ENCODE assay signal across 8 mouse cellular contexts in the genomic region with DNA sequence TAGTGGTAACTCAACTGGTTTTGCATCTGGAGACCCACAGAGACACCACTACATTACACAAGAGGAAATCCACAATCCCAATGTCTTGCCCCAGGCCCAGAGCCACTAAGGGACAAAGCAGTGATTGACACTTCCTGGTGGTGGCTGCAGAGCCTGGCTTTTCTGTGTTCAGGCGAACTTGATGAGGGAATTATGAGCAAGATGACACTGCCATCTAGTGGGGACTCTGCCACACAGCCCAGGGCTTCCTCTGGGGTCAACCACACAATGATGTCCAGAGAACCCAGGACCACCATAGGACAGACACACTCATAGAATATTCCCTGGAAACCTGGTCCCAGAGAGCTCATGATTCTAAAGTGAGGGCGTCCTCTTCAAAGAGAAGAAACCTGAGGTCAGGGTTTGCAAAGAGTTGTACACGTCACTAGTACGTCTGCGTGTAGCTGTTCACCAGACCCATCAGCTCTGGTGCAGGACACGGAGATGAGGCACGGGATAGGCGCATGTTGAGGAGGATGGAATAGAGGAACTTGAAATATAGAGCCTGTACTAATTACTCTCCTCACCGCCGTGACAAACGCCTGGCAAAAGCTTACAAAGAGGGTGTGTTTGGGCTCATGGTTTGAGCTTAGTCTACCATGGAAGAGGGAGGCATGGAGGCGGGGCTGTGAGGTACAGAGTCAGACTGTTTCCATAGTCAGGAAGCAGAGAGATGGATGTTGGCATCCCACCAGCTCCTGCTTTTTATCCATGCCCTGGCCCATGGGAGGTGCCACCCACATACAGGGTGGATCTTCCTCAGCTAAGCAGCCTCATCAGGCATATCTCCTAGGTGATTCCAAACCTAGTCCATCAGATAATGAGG. TPM values are rescaled to one million over a fixed set of nuclear protein-coding genes. Genes with fewer than 3 reads are reported as not detected.
DNase-seq lines count a peak whose midpoint lies in the region; ATAC-seq and TF ChIP-seq lines count a peak whose summit lies in the region.

No protein-coding gene starts in this region.

- peak; percentile 79; the same call in 1 of the 2 replicates for TF ChIP-seq EP300 in heart, adult 2 months (IDR thresholded peaks at IDR 0.05; ENCODE audit: insufficient read depth, low read depth, low read length)
- no peak for TF ChIP-seq EP300 in stomach, postnatal 0 days (optimal IDR thresholded peaks at IDR 0.05)

- peaks cover 14% of the 10 kb centered on the region for H3K4me1 ChIP-seq in embryonic facial prominence, embryonic 10.5 days
- H3K4me1 ChIP-seq in heart, adult 2 months (ENCODE audit: control insufficient read depth, insufficient read depth, low read length): 0 out of 2 replicates have a peak, but pooled peaks cover under 1% of the 10 kb centered on the region
- peaks cover 3% of the 10 kb centered on the region; the same call in 1 of the 2 replicates for H3K4me1 ChIP-seq in limb, embryonic 11.5 days (ENCODE audit: control insufficient read depth, insufficient read depth, low read length)
- H3K4me1 ChIP-seq in neural tube, embryonic 11.5 days (ENCODE audit: control insufficient read depth, insufficient read depth, low read length): no peaks in the 10 kb centered on the region; the same call in 1 of the 2 replicates
- H3K4me1 ChIP-seq in stomach, postnatal 0 days (replicated peaks; ENCODE audit: control insufficient read depth, insufficient read depth): no peaks in the 10 kb centered on the region

- H3K9ac ChIP-seq in heart, adult 2 months (ENCODE audit: low read depth, low read length): no peak overlapping the region
- no peak overlapping the region for H3K9ac ChIP-seq in limb, embryonic 11.5 days (ENCODE audit: low read length)
- no peak overlapping the region for H3K9ac ChIP-seq in neural tube, embryonic 11.5 days (ENCODE audit: low read length)
- H3K9ac ChIP-seq in stomach, postnatal 0 days (ENCODE audit: low read length): no peak overlapping the region

- no peaks in the 10 kb centered on the region for H3K27me3 ChIP-seq in embryonic facial prominence, embryonic 10.5 days (replicated peaks; ENCODE audit: low read depth, poor library complexity, severe bottlenecking)
- no peaks in the 10 kb centered on the region for H3K27me3 ChIP-seq in heart, adult 2 months (ENCODE audit: control insufficient read depth, insufficient read depth, low read length)
- H3K27me3 ChIP-seq in limb, embryonic 11.5 days (ENCODE audit: control insufficient read depth, insufficient read depth, low read length): no peaks in the 10 kb centered on the region
- no peaks in the 10 kb centered on the region for H3K27me3 ChIP-seq in neural tube, embryonic 11.5 days (ENCODE audit: control insufficient read depth, insufficient read depth, low read length)
- H3K27me3 ChIP-seq in stomach, postnatal 0 days (ENCODE audit: control insufficient read depth, insufficient read depth, low read length): no peaks in the 10 kb centered on the region

- TF ChIP-seq CTCF in heart, adult 2 months (IDR thresholded peaks at IDR 0.05): peak; percentile 95
- TF ChIP-seq CTCF in stomach, postnatal 0 days (IDR thresholded peaks at IDR 0.05; ENCODE audit: low read depth): peak; percentile 94

- H3K4me3 ChIP-seq in embryonic facial prominence, embryonic 10.5 days: no peak overlapping the region
- H3K4me3 ChIP-seq in heart, adult 2 months: no peak overlapping the region
- H3K4me3 ChIP-seq in limb, embryonic 11.5 days (ENCODE audit: low read depth, low read length): no peak overlapping the region
- H3K4me3 ChIP-seq in neural tube, embryonic 11.5 days (ENCODE audit: low read depth, low read length): no peak overlapping the region
- H3K4me3 ChIP-seq in stomach, postnatal 0 days (ENCODE audit: low read depth, low read length): no peak overlapping the region

- no peak for TF ChIP-seq POLR2A in heart, adult 2 months (IDR thresholded peaks at IDR 0.05; ENCODE audit: insufficient read depth, low read depth, low read length)

- peak; percentile 82 for DNase-seq in 3T3-L1 (ENCODE audit: low read depth, low spot score)
- DNase-seq in adrenal gland, postnatal 14 days: peak; percentile 82
- DNase-seq in embryonic facial prominence, embryonic 10.5 days (ENCODE audit: low spot score): peak; percentile 81
- peak; percentile 60 to 69 for DNase-seq in heart, adult 2 months
- peak; percentile 52 to 74 for DNase-seq in kidney, adult 8-10 months
- peak; percentile 88 for DNase-seq in limb, embryonic 11.5 days (ENCODE audit: low spot score)
- DNase-seq in neural tube, embryonic 11.5 days (ENCODE audit: low spot score): peak; percentile 84
- DNase-seq in stomach, postnatal 0 days (ENCODE audit: low spot score): peak; percentile 74

- whole genome bisulfite sequencing in embryonic facial prominence, embryonic 10.5 days: 60% methylated on average over 12 of the region's 12 CpGs
- 55% methylated on average over 12 of the region's 12 CpGs for WGBS in heart, adult 2 months
- 63% methylated on average over 12 of the region's 12 CpGs for WGBS in limb, embryonic 11.5 days
- 58% methylated on average over 12 of the region's 12 CpGs for WGBS in neural tube, embryonic 11.5 days
- WGBS in stomach, postnatal 0 days: 51% methylated on average over 12 of the region's 12 CpGs

- no peak overlapping the region for H3K27ac ChIP-seq in embryonic facial prominence, embryonic 10.5 days (replicated peaks)
- H3K27ac ChIP-seq in heart, adult 2 months: no peak overlapping the region
- H3K27ac ChIP-seq in limb, embryonic 11.5 days (replicated peaks; ENCODE audit: low read depth, low read length): no peak overlapping the region
- no peak overlapping the region for H3K27ac ChIP-seq in neural tube, embryonic 11.5 days (ENCODE audit: low read depth, low read length)
- H3K27ac ChIP-seq in stomach, postnatal 0 days (replicated peaks): no peak overlapping the region

- H3K4me2 ChIP-seq in limb, embryonic 11.5 days (ENCODE audit: low read depth, severe bottlenecking): no peak overlapping the region
- H3K4me2 ChIP-seq in neural tube, embryonic 11.5 days (ENCODE audit: low read depth): no peak overlapping the region
- no peak overlapping the region for H3K4me2 ChIP-seq in stomach, postnatal 0 days (replicated peaks; ENCODE audit: low read depth)

- intact Hi-C loops in heart, adult 2 months (cut with DNase I): loop anchor here (1.0 kb wide), 3 partner anchors 126 to 357 kb away; no protein-coding TSS in a partner anchor

- no peaks in the 10 kb centered on the region for H3K79me2 ChIP-seq in heart, adult 2 months (replicated peaks; ENCODE audit: control insufficient read depth, insufficient read depth, low read length)

- H3K9me3 ChIP-seq in embryonic facial prominence, embryonic 10.5 days: 0 out of 2 replicates have a peak, but pooled peaks cover 3% of the 10 kb centered on the region
- H3K9me3 ChIP-seq in limb, embryonic 11.5 days (ENCODE audit: control insufficient read depth, low read length): no peaks in the 10 kb centered on the region
- no peaks in the 10 kb centered on the region for H3K9me3 ChIP-seq in neural tube, embryonic 11.5 days (ENCODE audit: control insufficient read depth, low read length)
- no peaks in the 10 kb centered on the region for H3K9me3 ChIP-seq in stomach, postnatal 0 days (ENCODE audit: control insufficient read depth, low read length)

- no peaks in the 10 kb centered on the region for H3K36me3 ChIP-seq in embryonic facial prominence, embryonic 10.5 days (replicated peaks)
- H3K36me3 ChIP-seq in heart, adult 2 months (ENCODE audit: control insufficient read depth, insufficient read depth, low read length): no peaks in the 10 kb centered on the region
- no peaks in the 10 kb centered on the region for H3K36me3 ChIP-seq in limb, embryonic 11.5 days (ENCODE audit: control insufficient read depth, insufficient read depth, low read length)
- H3K36me3 ChIP-seq in neural tube, embryonic 11.5 days (ENCODE audit: control insufficient read depth, insufficient read depth, low read length): no peaks in the 10 kb centered on the region
- H3K36me3 ChIP-seq in stomach, postnatal 0 days (ENCODE audit: control insufficient read depth, insufficient read depth, low read length): no peaks in the 10 kb centered on the region

- ATAC-seq in limb, embryonic 11.5 days (ENCODE audit: insufficient number of reproducible peaks, low FRiP score, low TSS enrichment, low read depth): no peak
- peak; percentile 75 for ATAC-seq in neural tube, embryonic 11.5 days (ENCODE audit: insufficient read depth, low FRiP score, low TSS enrichment)
- peak; percentile 44 for ATAC-seq in stomach, postnatal 0 days (ENCODE audit: low FRiP score, low TSS enrichment)

RNA-seq across cellular contexts. Expression of gene Lyzl4, which starts 36.2 kb away (rescaled TPM):
- not detected in 2 replicates for total RNA-seq in adrenal gland, postnatal 14 days (2021)
- not detected in 2 replicates for polyA plus RNA-seq in embryonic facial prominence, embryonic 10.5 days (2016; fragmentation: Nextera tagmentation; extraction: Ambion mirVana)
- total RNA-seq in heart, adult 2 months (2021): not detected
- 0.12 and 0.88 TPM in 2 replicates for polyA plus RNA-seq in heart, adult 2 months (2012; rRNA removed)
- not detected in 2 replicates for polyA plus RNA-seq in limb, embryonic 11.5 days (2014; fragmentation: Nextera tagmentation; extraction: Ambion mirVana)
- polyA plus RNA-seq in neural tube, embryonic 11.5 days (2014; fragmentation: Nextera tagmentation; extraction: Ambion mirVana): not detected in 2 replicates
- 0.15 and 0.21 TPM in 2 replicates for polyA plus RNA-seq in stomach, postnatal 0 days (2015; fragmentation: Nextera tagmentation; extraction: Ambion mirVana)

RNA-seq across cellular contexts. Expression of gene Vipr1, which starts 36.9 kb away (rescaled TPM):
- 2.7 and 3.7 TPM in 2 replicates for total RNA-seq in adrenal gland, postnatal 14 days (2021)
- 0.16 and 0.33 TPM in 2 replicates for polyA plus RNA-seq in embryonic facial prominence, embryonic 10.5 days (2016; fragmentation: Nextera tagmentation; extraction: Ambion mirVana)
- 1 to 10 TPM; 1.2 to 1.4 TPM for total RNA-seq in heart, adult 2 months (2021)
- polyA plus RNA-seq in heart, adult 2 months (2012; rRNA removed): 0.41 and 0.45 TPM in 2 replicates
- 0.27 and 0.69 TPM in 2 replicates for polyA plus RNA-seq in limb, embryonic 11.5 days (2014; fragmentation: Nextera tagmentation; extraction: Ambion mirVana)
- 0.45 and 0.57 TPM in 2 replicates for polyA plus RNA-seq in neural tube, embryonic 11.5 days (2014; fragmentation: Nextera tagmentation; extraction: Ambion mirVana)
- polyA plus RNA-seq in stomach, postnatal 0 days (2015; fragmentation: Nextera tagmentation; extraction: Ambion mirVana): 0.47 and 0.51 TPM in 2 replicates
